Mouse (Mus musculus): Measurements from ENCODE around the gene Rcan2. TPM values are rescaled to one million over a fixed set of nuclear protein-coding genes. Genes with fewer than 3 reads are reported as not detected.

Rcan2 gene
- total RNA-seq, 2 experiments from 2014 or later, result 185 to 214 TPM

DNA sequence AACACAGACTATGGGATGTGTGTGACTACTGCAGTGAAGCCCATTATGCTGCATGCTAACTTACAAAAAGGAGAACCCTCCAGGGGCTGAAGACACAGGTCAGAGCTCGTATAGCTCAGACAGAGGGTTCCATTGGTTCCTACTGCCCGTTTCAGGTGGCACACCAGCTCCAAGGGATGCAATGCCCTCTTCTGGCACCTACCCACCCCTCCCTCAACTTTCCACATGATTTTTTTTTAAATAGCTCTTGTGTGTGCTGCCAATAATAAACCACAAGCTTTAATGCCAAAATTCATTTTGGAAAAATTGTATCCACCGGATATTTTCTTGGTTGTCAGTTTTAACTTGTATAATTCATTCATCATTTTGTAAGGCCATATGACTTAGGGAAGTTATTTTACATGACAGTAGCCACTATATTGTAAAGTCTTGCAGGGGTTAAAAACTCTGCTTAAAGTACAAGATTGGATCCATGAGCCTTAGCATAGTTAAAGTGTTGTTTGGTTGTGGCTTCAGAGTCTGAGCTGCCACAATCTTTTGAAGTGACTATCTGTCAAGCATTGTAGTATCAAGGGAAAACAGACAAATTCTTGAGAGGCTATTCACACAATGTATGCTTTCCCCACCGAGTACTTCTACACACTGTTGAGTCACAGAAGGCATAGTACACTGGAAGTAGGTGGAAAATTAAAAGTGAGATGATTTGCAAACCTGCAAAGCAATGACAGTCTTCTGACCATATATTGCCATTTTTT is 212.8 kb downstream of the Rcan2 start:
- no peak for DNase-seq (ENCODE audit: low spot score in 2 of 2)

DNA sequence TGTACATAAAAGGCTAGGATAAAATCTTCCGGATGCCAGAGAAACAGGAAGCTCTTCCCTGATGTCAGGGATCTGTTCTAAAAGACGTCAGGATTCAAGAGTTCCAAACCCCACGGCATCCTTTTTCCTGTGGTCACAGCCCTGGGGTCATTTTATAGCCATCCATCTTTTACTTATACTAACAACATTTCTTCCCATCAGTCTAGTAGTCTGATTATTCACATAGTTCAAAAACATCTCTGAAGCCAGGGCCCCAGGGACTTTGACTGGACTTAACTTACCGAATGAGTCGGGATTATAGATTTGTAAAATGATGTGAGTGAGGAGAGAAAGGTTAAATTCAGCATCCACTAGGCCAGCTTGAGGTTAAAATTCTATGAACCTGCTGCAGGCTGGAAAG is 215.2 kb downstream of the Rcan2 start:
- no peak for DNase-seq (ENCODE audit: low spot score in 2 of 2)

DNA sequence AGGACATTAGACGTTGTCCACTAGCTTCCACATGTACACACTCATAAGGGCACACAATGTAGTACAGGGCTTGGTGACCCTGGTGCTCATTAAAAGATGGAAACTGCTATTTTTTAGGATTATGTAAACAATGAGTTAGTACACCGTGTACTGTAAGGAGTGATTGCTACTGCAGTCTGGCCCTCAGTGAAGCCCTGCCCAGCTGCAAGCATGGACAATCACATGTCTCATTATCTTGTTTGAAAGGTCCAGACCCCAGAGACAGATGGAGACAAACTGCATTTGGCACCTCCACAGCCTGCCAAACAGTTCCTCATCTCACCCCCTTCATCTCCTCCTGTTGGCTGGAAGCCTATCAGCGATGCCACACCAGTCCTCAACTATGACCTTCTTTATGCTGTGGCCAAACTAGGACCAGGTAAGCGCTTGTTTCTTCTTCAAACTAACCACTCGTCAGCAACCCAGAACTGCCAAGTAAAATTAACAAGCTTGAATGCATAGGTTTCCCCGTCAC is 219.6 kb downstream of the Rcan2 start:
- DNase-seq (ENCODE audit: low spot score in 2 of 2), result no peak

DNA sequence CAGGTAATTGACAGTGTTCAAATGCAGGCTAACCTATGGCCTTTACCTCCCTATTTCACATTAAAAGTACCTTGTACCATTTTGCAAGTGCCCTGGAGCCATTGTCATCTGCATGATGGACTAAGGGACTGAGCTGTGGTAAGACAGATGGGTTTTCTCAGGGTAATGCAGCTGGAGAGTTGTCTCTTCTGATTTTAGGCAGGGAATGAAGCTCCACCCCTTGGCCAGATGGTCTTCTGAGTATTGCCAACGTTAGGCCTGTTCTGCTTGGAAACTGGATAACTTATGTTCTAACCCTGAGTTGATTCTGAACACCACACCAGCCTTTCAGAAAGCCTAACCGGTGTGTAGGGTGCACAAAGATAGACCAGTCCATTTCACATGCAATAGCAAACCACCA is 222.7 kb downstream of the Rcan2 start:
- no peak for DNase-seq (ENCODE audit: low spot score in 2 of 2)

DNA sequence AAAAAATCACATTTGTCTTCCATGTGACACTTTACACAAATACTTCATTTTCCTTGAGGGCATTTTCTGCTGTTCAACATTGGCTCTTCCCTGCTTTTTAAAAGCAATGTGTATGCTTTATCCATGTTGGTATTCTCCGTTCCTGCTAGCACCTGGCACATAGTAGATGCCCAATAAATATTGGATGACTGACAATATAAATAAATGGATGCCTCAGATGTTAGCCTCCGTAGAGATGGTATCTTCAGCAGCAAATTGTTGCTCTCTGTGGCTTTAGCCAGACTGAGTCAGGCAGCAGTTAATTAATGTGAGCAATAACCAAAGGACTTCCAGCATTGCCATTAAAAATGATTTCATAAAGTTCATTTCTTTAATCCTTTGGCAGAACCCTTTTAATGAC is 223.9 kb downstream of the Rcan2 start:
- no peak for DNase-seq (ENCODE audit: low spot score in 2 of 2)

DNA sequence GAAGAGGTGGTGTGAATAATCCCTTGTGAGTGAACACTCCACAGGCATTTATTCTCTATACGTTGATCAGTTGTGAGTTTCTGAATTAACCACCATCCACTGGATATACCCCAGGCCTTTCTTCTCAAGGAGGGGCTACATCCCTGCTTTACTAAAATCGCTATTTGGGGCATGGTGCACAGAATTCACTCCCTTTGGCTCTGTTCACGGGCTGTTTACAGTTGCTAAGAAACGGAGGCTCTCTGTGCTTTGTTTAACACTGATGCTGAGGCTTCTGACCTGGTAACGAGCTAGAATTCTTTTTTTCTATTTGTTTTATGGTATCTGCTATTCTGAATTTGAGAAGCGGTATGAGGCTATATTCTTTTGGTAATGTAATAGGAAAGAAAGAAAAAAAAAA is 224.8 kb downstream of the Rcan2 start:
- DNase-seq (ENCODE audit: low spot score in 2 of 2), result no peak

DNA sequence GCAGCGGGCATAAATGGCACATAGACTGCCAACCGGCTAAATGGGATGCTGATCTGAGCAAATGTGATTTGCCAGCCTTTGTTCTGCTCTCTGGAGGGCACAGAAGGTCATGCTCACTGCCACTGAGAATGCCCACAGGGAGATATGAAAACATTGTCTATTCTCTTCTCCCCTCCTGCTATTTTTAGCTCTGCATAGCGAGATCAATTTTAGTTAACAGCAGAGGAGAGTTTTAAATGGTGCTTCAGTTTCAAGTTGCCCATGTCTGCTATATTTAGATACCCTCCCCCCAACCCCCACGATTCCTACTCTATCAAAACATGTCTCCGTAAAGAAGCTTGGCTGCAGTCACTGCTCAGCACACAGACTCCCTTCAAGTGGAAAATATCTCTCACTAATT is 225.2 kb downstream of the Rcan2 start:
- DNase-seq (ENCODE audit: low spot score in 2 of 2), result no peak

DNA sequence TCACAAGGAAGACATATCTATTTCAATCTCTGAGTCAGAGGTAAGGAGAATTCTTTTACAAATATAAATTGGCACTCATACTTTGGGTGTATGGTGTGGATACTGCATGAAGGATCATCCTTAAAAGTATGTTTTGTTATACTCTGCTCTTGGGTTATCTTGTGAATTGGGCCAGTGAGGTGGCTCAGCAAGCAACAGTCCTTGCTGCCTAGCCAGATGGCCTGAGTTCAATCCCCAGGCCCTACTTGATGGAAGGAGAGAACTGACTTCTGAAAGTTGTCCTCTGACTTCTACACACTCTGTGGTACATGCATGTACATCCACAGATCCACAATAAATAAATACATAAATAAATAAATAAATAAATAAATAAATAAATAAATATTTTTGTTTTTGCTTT is 225.6 kb downstream of the Rcan2 start:
- no peak for DNase-seq (ENCODE audit: low spot score in 2 of 2)

DNA sequence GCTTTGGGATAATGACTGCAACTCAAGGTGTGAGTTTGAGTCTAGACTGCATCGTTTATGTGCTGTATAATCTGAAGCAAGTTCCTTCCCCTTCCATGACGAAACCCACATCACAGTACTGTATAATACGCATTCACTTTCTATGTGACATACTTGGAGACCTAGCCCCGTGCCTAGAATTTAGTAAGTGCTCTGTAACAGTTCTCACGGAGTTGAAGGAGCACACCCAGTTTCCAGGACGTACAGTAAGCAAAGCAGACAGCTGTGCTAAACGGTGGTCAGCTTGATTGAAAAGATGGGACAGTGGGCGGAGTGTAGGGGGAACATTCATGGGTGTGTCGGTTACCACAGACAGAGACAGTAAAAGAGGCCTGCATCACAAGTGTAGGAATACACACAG is 226.2 kb downstream of the Rcan2 start:
- no peak for DNase-seq (ENCODE audit: low spot score in 2 of 2)

DNA sequence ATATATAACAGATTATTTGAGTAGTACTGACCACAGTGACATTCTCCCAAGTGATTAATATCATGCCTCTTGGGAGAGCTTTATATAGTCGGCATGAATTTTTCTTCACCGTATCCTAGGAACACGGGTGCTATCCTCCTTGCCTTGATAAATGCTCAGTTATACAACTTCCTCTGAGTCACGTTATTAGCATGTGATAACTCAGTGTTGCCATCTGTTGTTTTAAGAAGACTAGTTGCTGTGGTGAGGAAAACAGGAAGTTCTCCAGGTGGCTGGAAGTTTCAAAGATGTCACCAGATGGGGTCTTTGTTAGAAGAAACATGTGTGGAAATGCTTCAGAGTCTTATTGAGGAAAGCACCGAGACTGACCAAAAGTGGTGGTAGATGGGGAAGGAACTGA is 228.5 kb downstream of the Rcan2 start:
- no peak for DNase-seq (ENCODE audit: low spot score in 2 of 2)

DNA sequence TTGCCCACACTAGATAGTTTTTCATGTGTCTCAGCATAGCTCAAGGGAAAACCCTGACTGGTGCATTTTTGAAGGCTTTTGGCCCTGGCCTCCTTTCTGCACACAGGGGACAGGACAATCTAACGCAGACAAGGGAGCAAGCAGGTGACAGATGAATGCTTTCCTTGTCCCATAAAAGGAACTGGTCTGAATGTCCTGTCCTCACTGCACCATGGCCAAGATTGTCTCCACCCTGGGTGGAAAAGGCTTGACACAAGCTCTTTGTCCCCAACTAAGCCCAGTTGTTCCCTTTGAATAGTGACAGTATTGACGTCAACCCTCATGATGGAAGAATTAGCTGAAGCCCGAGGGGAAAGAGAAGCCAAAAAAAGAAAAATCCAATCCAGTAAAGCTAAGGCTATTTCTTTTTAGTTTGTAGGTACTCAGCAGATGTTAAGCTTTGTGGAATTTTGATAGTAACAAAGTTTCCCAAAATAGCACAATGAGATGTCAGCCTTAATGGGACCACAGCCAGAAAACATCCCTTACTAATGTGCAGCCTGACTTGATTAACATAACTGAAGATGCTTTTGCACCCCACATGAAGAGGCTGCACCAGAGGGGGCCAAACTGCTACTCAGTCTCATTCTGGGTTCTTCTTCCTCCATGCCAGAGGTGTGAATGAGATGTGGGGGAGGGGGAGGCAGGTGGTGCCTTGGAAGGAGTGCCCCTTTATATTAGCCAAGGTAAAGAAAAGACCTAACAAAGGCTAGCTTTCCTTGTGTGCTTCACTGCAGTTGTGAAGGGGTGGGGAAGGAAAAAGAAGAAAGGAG is 229.8 kb downstream of the Rcan2 start:
- DNase-seq (ENCODE audit: low spot score in 2 of 2), result peak; percentile 32 to 44

DNA sequence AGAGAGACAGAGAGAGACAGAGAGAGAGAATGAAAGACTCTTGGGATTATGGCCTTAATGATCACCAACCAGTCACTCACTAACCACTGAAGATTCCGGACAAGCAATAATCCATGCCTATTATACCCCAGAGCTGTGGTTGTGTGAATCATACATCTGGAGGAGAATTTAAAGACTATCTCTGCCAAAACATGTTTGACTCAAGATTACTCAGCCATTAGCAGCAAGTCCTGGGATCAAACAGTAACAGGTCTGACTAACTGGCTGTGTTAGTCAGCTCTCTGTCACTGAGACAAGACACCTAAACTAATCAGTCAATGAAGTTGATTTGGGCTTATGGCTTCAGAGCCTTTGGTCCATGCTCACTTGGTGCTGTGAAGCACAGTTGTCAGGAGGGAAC is 233.9 kb downstream of the Rcan2 start:
- DNase-seq (ENCODE audit: low spot score in 2 of 2), result no peak

DNA sequence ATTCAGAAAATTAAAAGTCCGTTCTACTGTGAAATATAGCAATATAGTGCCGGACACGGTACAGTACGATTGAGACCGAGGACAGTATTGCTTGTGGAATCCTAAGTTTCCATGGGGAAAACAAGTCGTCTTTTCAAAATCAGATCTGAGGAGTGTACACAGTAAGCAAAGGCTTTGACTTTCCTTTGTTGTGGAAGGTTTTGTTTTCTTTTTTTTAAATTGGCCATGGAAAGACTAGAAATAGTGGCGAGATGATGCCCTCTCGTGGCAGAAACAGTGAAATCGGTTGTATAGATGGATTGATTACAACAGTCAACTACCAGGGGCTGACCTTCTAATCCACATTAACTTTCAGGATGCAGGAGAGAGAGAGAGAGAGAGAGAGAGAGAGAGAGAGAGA is 237.5 kb downstream of the Rcan2 start:
- peak; percentile 58 to 65 for DNase-seq (ENCODE audit: low spot score in 2 of 2)

DNA sequence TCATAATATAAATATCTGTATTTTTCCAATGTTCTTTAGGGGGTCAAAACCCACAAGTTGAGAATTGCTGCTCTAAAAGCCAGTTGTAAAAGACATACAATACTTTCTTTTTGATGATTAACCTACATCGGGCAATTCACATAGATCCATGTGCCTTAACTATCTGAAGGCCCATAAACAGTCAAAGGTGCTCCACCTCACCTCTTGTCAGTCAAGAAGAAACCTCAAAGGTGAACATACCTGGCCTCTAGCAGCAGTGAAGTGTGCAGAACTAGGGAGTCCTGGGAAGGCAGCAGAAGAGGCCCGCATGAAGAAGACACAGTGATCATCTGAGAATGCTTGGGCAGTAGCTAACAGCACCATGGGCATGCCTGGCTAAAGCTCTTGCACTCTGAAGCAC is 239.3 kb downstream of the Rcan2 start:
- DNase-seq (ENCODE audit: low spot score in 2 of 2), result no peak

DNA sequence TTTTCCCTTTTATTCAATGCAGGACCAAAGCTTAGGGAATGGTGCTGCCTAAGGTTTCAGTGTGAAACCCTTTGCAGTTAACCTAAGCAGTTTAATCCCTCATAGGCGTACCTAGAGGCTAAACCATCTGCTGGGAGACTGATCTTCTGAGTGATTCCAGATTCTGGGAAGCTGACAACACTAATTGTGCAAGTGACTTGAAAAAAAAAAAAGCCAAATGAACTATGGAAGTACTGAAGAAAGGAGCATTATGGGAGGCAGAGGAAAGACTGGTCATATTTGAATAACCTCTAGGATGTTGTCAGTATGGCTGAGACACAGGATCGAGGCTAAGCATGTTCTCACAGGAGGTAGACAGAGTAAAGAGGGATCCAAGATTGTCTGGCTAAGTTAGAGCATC is 241.2 kb downstream of the Rcan2 start:
- no peak for DNase-seq (ENCODE audit: low spot score in 2 of 2)

DNA sequence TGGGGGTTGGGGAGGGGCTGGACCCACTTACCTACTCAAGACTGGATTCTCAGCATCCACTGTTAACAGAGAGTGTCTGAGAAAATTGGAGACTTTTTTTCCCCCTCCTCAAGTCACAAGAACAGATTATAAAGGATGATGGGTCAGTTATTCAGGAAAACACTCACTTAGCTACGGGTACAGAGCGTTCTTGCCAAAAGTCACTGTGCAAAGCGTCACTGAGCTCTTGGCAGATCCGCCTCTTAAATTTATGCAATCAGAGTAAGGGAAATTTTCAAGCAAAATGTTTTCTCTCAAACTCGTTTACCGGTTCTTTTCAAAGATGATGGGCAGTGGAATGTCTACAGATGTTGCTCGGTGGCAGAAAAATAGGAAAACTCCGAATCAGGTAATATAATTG is 241.7 kb downstream of the Rcan2 start:
- no peak for DNase-seq (ENCODE audit: low spot score in 2 of 2)

DNA sequence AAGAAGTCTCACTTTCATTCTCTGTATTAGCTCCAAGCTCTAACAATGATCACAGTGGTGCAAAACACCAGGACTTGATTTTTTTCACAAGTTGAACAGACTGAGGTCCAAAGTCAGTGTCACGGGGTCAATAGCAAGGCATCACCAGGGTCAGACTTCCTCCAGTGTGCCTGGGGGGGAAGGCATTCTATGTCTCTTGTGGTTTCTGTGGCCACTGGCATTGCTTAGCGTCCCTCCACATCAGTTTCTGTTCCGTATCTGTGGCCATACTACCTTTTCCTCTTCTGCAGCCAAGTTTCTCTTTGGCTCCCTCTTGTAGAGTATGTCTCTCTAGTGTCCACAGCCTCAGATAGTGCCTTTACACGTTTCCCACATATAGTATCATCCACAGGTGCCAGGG is 252.3 kb downstream of the Rcan2 start:
- DNase-seq (ENCODE audit: low spot score in 2 of 2), result no peak

DNA sequence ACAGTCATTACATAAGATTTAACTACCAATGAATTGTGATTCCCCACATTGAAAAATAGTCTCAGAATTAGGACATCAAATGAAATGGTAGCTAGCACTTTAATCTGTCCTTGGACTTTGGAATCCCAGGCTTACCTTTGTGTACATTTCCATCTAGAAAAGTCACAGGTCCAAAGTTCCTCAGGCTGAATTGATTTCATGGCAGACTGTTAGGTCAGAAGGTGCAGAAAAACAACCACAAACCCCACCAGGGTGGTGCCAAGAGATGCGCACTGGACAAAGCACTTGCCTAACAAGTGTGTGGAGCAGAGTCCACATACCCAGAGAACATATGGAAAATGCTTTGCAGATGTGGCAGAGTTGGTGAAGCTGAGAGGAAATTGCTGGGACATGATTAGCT is 256.0 kb downstream of the Rcan2 start:
- no peak for DNase-seq (ENCODE audit: low spot score in 2 of 2)

DNA sequence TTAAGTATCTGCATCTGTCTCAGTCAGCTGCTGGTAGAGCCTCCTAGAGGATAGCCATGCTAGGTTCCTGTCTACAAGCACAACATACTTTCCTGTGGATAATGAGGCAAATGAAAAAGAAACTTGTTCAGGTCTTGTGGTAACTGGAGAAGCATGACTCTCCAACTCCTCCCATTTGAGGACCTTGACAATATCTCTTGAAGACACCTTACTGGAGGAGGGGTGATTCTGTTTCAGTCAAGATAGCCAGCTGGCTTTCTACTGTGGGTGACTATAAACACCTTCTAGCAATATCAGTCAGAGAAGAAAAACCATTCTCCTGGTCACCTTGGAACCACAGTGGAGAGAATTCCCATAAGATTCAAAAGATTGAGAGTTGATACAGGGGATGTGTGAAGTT is 257.0 kb downstream of the Rcan2 start:
- DNase-seq (ENCODE audit: low spot score in 2 of 2), result no peak

DNA sequence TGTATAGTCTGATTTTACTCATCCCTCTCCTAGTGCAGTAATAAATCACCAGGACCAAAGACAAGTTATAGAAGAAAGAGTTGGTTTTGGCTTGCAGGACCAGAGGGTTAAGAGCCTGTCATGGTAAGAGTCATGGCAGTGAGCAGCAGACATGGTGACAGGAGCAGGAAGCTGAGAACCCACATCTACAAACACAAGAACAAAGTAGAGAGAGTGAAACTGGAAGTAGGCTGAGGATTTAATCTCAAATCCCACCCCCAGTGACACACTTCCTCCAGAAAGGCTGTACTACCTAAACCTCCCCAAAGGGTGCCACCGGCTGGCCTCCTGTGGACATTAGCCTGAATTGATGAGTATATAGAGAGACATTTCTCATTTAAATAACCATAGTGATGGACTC is 259.6 kb downstream of the Rcan2 start:
- DNase-seq (ENCODE audit: low spot score in 2 of 2), result no peak

DNA sequence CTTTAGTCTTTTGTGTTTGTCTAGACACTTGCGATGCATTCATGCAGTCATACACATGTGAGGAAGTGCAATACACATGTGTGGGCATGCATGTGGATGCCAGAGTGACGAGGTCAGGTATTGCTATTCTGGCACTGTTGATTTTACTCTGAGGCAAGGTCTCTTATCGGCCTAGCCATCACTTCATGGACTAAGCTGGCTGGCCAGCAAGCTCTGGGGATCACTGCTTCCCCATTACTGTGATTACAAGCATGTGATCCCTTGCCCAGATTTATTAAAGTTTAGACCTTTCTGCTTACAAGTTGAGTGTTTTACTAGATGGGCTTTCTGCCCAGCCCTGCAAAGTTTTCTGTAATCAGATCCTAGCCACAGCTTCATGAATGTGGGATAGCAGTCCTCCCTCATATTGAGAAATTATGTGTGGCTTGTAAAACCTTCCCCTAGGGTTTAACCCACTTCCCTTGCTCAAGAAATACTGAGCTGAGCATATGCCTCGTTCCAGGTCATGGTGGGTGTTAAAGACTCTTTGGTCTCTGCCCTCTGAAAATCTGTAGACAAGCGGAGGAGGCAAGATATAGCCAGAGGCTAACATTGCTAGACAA is 260.2 kb downstream of the Rcan2 start:
- DNase-seq (ENCODE audit: low spot score in 2 of 2), result no peak

DNA sequence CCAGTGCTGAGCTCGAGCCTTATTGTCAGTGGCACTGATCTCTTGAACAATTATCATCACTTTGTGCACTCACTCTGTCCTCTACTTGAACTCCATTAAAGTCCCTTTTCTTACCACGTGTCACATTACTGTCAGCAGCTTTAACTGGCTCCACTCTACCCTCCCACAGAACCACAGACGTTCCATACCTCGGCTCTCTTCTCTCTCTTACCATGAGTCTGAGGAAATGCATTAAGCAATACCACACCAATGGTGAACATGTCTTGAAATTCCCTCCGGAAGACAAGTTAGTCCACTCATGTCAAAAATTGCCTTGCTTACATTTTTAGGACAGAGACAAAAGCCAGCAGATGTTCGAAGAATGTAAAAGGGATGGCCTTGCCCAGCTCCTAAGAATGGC is 267.7 kb downstream of the Rcan2 start:
- no peak for DNase-seq (ENCODE audit: low spot score in 2 of 2)

All from left cerebral cortex, adult 18-20 months (tissue).